9 mouse cellular contexts compared by ENCODE assay signal in the genomic region with DNA sequence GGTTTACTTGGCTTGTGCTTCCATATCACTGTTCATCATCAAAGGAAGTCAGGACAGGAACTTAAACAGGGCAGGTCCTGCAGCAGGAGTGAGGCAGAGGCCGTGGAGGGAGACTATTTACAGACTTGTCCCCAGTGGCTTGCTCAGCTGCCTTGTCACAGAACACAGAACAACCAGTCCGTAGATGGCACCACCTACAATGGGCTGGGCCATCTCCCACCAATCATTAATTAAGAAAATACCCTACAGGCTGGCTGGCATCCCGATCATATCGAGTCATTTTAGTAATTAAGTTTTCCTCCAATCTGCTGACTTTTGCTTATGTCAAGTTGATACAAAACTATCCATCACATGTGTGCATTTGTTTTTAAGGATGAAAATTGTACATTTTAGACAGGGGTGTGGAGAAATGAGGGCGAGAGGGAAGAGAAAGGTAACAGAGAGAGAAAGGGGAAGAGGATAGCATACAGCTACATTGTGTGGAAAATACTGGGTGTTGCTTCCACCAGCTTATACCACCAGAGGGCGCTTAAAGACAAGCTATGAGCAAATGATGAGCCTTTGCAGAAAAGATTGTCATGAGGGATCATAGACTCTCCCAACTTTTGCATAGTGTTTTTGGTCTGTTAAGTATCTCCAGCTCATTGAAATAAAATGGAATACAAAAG. TPM values are rescaled to one million over a fixed set of nuclear protein-coding genes. Genes with fewer than 3 reads are reported as not detected.
A peak's percentile ranks its signal among the peaks of the same experiment; 100 is the strongest.
DNase-seq lines count a peak whose midpoint lies in the region; ATAC-seq lines count a peak whose summit lies in the region.
"Had no signal": no experiment of that assay in that cellular context is flagged by ENCODE, and none has a peak within 500 bp of the region (broad histone marks: within the 10 kb centered on the region; RNA-seq: fewer than 3 reads in every experiment).

No protein-coding gene starts in this region.

- peak; percentile 87 for DNase-seq in NIH3T3 (ENCODE audit: low read depth)
- DNase-seq in cerebellum, adult 8-10 months = peak; percentile 74
- DNase-seq in frontal cortex, postnatal 10 days (ENCODE audit: low spot score in 2 of 2) = peak; percentile 66 to 82
- peak; percentile 79 for DNase-seq in intestine, embryonic 14.5 days (ENCODE audit: low spot score)
- DNase-seq in left cerebral cortex, adult 8-10 months (ENCODE audit: low spot score in 2 of 2) = peak; percentile 64 to 77
- peak; percentile 87 for DNase-seq in right cerebral cortex, adult 18-20 months
- peak; percentile 70 for DNase-seq in urinary bladder, postnatal 25 days (ENCODE audit: low spot score)

- WGBS in intestine, embryonic 14.5 days = 34% methylated on average over 6 of the region's 6 CpGs

- no peaks in the 10 kb centered on the region for H3K27me3 ChIP-seq in intestine, embryonic 14.5 days (replicated peaks; ENCODE audit: control insufficient read depth, insufficient read depth, low read length)
- no peaks in the 10 kb centered on the region for H3K27me3 ChIP-seq in megakaryocyte, embryonic 14.5 days (replicated peaks)
- H3K27me3 ChIP-seq: heart, embryonic 15.5 days had no signal

- H3K4me3 ChIP-seq in intestine, embryonic 14.5 days (ENCODE audit: low read depth, low read length) = no peak overlapping the region
- peak overlapping the region; percentile 80 for H3K4me3 ChIP-seq in megakaryocyte, embryonic 14.5 days (replicated peaks)
- H3K4me3 ChIP-seq: heart, embryonic 15.5 days had no signal

- H3K4me1 ChIP-seq in intestine, embryonic 14.5 days (replicated peaks; ENCODE audit: control insufficient read depth, insufficient read depth, low read length) = 0 out of 2 replicates have a peak, but pooled peaks cover 6% of the 10 kb centered on the region
- H3K4me1 ChIP-seq in megakaryocyte, embryonic 14.5 days = peaks cover 56% of the 10 kb centered on the region

- H3K9me3 ChIP-seq in intestine, embryonic 14.5 days (ENCODE audit: control insufficient read depth, low read length) = no peaks in the 10 kb centered on the region
- no peaks in the 10 kb centered on the region for H3K9me3 ChIP-seq in megakaryocyte, embryonic 14.5 days
- H3K9me3 ChIP-seq: heart, embryonic 15.5 days had no signal

- H3K4me2 ChIP-seq in intestine, embryonic 14.5 days (ENCODE audit: low read length) = no peak overlapping the region

- no peak overlapping the region for H3K27ac ChIP-seq in intestine, embryonic 14.5 days (ENCODE audit: low read depth)
- H3K27ac ChIP-seq: heart, embryonic 15.5 days had no signal

- H3K36me3 ChIP-seq in intestine, embryonic 14.5 days (ENCODE audit: control insufficient read depth, insufficient read depth, low read length) = no peaks in the 10 kb centered on the region
- H3K36me3 ChIP-seq in megakaryocyte, embryonic 14.5 days (replicated peaks; ENCODE audit: low read length) = no peaks in the 10 kb centered on the region
- H3K36me3 ChIP-seq: heart, embryonic 15.5 days had no signal

- ATAC-seq in intestine, embryonic 14.5 days (replicated peaks; ENCODE audit: low FRiP score, low TSS enrichment, low read depth) = peak; percentile 70; the same call in 1 of the 2 replicates

- no peak overlapping the region for H3K9ac ChIP-seq in intestine, embryonic 14.5 days (ENCODE audit: low read length)
- H3K9ac ChIP-seq: heart, embryonic 15.5 days had no signal

RNA-seq across cellular contexts. Expression of a gene that starts 21.8 kb away (rescaled TPM):
- polyA plus RNA-seq in intestine, embryonic 14.5 days (2014; fragmentation: Nextera tagmentation; extraction: Ambion mirVana) = 3.5 and 6.2 TPM in 2 replicates
- 1 to 10 TPM in 3 of 4 experiments, under 1 TPM in 1; 0.39 to 2.1 (median 1.7) TPM for total RNA-seq in left cerebral cortex, adult 8-10 months (2022)
- 0.37 TPM in 1 of 2 replicates, not detected in the other for polyA plus RNA-seq in megakaryocyte, embryonic 14.5 days (2012; ENCODE audit: insufficient read depth, low replicate concordance)

RNA-seq across cellular contexts. Expression of a gene that starts 22.2 kb away (rescaled TPM):
- 79.6 and 85.1 TPM in 2 replicates for polyA plus RNA-seq in intestine, embryonic 14.5 days (2014; fragmentation: Nextera tagmentation; extraction: Ambion mirVana)
- 10 to 100 TPM; 57.0 to 67.0 (median 61.7) TPM for total RNA-seq in left cerebral cortex, adult 8-10 months (2022)
- polyA plus RNA-seq in megakaryocyte, embryonic 14.5 days (2012; ENCODE audit: insufficient read depth, low replicate concordance) = 23.3 and 30.1 TPM in 2 replicates
